Mouse (Mus musculus) heart, embryonic 15.5 days (tissue): ENCODE results near the gene Hnrnpa3. TPM values are rescaled to one million over a fixed set of nuclear protein-coding genes. Genes with fewer than 3 reads are reported as not detected.
"Not testable (repeated sequence)": the region's sequence is repeated elsewhere in the genome, so short reads cannot be mapped to it uniquely, and the experiment has no call there.

Source experiments
- ATAC-seq: fragments of 200-750 bp; cut with Nextera tagmentation; replicated peaks from 2 replicates; pipeline ENCODE4 v1.8.0; 2017; ENCODE audit warnings: low read depth, moderate TSS enrichment; ENCODE audit not compliant: insufficient number of reproducible peaks, insufficient read depth, low FRiP score
- H3K27ac ChIP-seq: fragments of 300-500 bp; sonication (generic); 2 replicates; pipeline ENCODE4 v1.5.1; 2015; ENCODE audit warnings: mild to moderate bottlenecking, inconsistent platforms
- H3K27me3 ChIP-seq: fragments of 300-500 bp; sonication (generic); 2 replicates; pipeline ENCODE4 v1.6.1; 2015; ENCODE audit warnings: inconsistent platforms
- H3K36me3 ChIP-seq: fragments of 300-500 bp; sonication (generic); 2 replicates; pipeline ENCODE4 v1.6.1; 2015; ENCODE audit warnings: mild to moderate bottlenecking, inconsistent platforms
- H3K4me1 ChIP-seq: fragments of 300-500 bp; sonication (generic); replicated peaks from 2 replicates; pipeline ENCODE4 v1.6.1; 2015; ENCODE audit warnings: inconsistent platforms
- H3K4me2 ChIP-seq: fragments of 300-500 bp; sonication (generic); 2 replicates; pipeline ENCODE4 v1.6.1; 2015; ENCODE audit warnings: inconsistent platforms, mild to moderate bottlenecking, moderate library complexity
- H3K4me3 ChIP-seq: fragments of 300-500 bp; sonication (generic); 2 replicates; pipeline ENCODE4 v1.5.1; 2015; ENCODE audit warnings: mild to moderate bottlenecking, inconsistent platforms
- H3K9ac ChIP-seq: fragments of 300-500 bp; sonication (generic); 2 replicates; pipeline ENCODE4 v1.6.1; 2015; ENCODE audit warnings: mild to moderate bottlenecking, inconsistent platforms
- H3K9me3 ChIP-seq: fragments of 300-500 bp; sonication (generic); replicated peaks from 2 replicates; pipeline ENCODE4 v1.6.1; 2016; ENCODE audit warnings: inconsistent platforms
- WGBS: fragments of 180-500 bp; shearing (Covaris S2); methylation state at CpG from one replicate; pipeline ENCODE4 v1.1.7; 2015; ENCODE audit warnings: mixed read lengths; 5-methylcytosine and 5-hydroxymethylcytosine counted together
- polyA plus RNA-seq: library from polyadenylated mRNA; unstranded; fragments of >200 nt; fragmentation: Nextera tagmentation; extraction: Ambion mirVana; gene quantifications from 2 replicates; pipeline ENCODE4 v1.2.1, GENCODE M21; 2015

Hnrnpa3 gene
- polyA plus RNA-seq, result 170 and 171 TPM in 2 replicates

DNA sequence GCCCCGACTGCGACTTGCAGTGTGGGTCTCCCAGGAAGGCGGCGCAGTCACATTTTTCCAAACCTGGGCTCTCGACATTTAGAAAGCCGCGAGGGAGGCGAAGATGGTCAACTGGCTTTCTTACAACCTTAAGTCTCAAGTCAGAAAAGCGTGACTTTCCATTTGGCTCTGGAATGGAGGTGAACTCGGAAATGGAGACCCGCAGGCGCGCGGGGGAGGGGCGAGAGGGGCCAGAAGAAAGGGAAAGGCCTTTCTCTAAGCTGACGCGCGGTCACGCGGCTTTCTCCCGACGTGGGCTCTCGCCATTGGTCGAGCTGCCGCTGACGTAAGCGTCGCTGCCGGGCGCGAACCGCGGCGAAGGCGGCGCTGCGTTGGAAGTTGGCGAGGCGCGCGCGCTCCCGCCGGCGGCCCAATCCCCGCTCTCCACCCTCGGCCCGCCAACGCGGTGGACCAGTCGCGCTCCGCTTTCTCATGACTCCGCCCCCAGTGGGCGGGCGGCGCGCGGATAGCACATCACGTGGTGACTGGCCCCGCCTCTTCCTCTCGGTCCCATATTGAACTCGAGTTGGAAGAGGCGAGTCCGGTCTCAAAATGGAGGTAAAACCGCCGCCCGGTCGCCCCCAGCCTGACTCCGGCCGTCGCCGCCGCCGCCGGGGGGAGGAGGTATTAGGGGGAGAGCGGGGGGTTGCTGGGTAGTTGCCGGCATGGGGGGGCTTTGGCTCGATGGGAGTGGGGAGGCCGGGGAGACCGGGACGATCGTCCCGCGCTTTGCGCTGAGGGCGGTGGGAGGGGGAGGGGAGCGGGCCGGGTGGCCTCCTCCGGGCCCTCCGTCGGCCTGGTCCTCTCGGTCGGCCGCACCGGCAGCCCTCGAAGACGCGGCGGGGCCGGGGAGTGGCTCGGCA, at the start of gene Hnrnpa3:
TSS of gene Hnrnpa3 (plus strand) at position 535 of the 902 bp plus-strand sequence.
- Histone ChIP-seq H3K4me2 (peak within 1 kb of the TSS; percentile 72), H3K4me3 (peak within 1 kb of the TSS; percentile 95), H3K9ac (peak within 1 kb of the TSS; percentile 99), H3K4me1 (peaks cover 19% of the 10 kb centered on the region), H3K27ac (peak within 1 kb of the TSS; percentile 99), H3K9me3 (no peaks in the 10 kb centered on the region), H3K27me3 (no peaks in the 10 kb centered on the region), H3K36me3 (peaks cover 17% of the 10 kb centered on the region)
- peak; percentile 95 for ATAC-seq
- under 1% methylated on average over 93 of the region's 102 CpGs for WGBS

DNA sequence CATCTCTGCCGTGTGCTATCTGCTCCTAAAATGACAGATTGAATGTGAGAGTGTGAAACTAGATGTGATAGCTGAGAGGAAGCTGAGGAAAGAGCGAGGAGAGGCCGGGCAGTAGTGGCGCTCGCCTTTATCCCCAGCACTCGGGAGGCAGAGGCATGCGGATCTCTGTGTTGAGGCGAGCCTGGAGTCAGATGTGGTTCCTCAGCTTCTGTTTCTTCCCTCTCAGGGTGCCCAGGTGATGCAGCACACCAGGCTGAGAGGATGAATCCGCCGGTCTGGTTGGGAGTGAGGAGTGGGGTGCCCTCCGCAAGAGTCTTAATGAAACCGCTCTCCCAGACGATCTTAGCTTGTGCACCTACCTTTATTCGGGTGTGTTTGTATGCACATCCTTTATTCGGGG, 49.1 kb upstream of the Hnrnpa3 start:
- Histone ChIP-seq H3K36me3 (no peaks in the 10 kb centered on the region), H3K27me3 (0 out of 2 replicates have a peak, but pooled peaks cover 4% of the 10 kb centered on the region), H3K9me3 (no peaks in the 10 kb centered on the region), H3K9ac (0 out of 2 replicates have a peak overlapping the region, but pooled peaks have one; percentile 28), H3K4me1 (peaks cover 27% of the 10 kb centered on the region), H3K27ac (peak overlapping the region; percentile 43), H3K4me3 (peak overlapping the region; percentile 40), H3K4me2 (peak overlapping the region; percentile 67)
- ATAC-seq, result no peak
- 52% methylated on average over 15 of the region's 15 CpGs for WGBS

DNA sequence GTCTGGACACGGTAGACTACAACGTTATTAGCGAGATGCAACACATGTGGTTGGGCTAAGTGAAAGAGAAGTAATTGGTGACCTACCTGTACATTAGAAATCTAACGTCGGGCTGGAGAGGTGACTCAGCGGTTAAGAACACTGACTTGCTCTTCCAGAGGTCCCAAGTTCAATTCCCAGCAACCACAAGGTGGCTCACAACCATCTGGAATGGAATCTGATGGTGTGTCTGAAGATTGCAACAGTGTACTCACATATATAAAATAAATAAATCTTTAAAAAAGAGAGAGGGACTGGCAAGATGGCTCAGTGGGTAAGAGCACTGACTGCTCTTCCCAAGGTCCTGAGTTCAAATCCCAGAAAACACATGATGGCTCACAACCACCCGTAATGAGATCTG, 48.5 kb upstream of the Hnrnpa3 start:
- H3K36me3 ChIP-seq, H3K4me3 ChIP-seq, H3K9ac ChIP-seq, H3K4me2 ChIP-seq, H3K27me3 ChIP-seq, H3K27ac ChIP-seq, H3K9me3 ChIP-seq, ATAC-seq: not testable (repeated sequence)
- H3K4me1 ChIP-seq, result peaks cover 27% of the 10 kb centered on the region
- 73% methylated on average over 7 of the region's 7 CpGs for WGBS

DNA sequence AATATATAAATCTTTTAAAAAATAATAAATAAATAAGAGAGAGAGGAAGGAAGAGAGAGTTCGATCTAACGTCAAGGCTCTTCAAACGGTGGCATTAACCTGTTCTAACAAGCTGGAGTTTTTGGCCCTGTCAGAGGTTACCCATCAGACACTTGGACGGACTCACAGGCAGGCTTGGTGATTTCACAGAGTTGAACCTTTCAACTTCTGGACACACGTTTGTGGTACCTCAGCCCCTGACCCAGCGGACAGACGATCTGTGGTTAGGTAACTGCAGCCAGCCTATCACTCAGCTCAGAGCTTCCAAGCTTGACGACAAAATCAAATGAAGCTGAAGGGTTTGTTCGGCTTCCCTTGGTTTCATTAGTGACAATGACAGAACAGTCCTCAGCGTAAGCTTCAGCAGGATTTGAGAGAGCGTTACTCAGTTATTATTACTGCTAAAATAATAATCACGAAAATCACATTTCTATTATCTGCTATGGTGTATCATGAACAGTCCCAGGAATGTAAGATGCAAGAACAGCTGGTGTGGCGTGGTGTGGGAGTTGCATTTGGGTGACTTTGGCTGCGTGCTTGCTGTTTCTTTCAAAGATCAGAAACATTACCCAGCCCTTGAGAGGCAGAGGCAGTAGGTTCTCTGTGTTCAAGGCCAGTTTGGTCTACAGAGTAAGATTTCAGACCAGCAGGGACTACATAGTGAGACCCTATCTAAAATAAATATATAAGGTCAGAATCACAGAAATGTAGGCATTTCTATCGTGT, 47.8 kb upstream of the Hnrnpa3 start:
- WGBS, result 82% methylated on average over 15 of the region's 15 CpGs
- H3K4me3 ChIP-seq, result no peak overlapping the region
- no peak overlapping the region for H3K27ac ChIP-seq
- no peak overlapping the region for H3K4me2 ChIP-seq
- H3K27me3 ChIP-seq, result 0 out of 2 replicates have a peak, but pooled peaks cover 4% of the 10 kb centered on the region
- peaks cover 27% of the 10 kb centered on the region for H3K4me1 ChIP-seq
- H3K9me3 ChIP-seq, result no peaks in the 10 kb centered on the region
- no peak overlapping the region for H3K9ac ChIP-seq
- ATAC-seq, result no peak
- H3K36me3 ChIP-seq, result no peaks in the 10 kb centered on the region

DNA sequence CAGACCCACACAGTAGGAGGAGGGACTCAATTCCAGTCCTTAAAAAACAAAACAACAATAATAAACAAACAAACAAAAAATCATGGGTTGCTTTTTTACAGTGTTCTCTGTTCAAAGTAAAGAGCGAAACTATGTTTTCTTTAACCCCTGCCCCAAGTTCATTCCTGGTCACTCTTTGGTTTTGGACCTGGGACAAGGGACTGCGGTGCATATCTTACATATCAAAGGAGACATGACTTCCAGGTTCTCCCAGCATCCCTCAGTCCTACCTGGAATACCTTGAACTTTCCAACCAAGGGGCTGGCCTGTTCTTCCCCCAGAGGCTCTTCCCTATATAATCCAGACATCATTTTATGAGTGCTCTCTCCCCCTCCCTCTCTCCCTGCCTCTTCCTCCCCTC, 47.1 kb upstream of the Hnrnpa3 start:
- no peak overlapping the region for H3K4me2 ChIP-seq
- 87% methylated on average over 2 of the region's 2 CpGs for WGBS
- H3K27me3 ChIP-seq, result 0 out of 2 replicates have a peak, but pooled peaks cover 2% of the 10 kb centered on the region
- H3K27ac ChIP-seq, result no peak overlapping the region
- H3K36me3 ChIP-seq, result no peaks in the 10 kb centered on the region
- no peak for ATAC-seq
- H3K9me3 ChIP-seq, result no peaks in the 10 kb centered on the region
- H3K4me3 ChIP-seq, result no peak overlapping the region
- no peak overlapping the region for H3K9ac ChIP-seq
- H3K4me1 ChIP-seq, result peaks cover 27% of the 10 kb centered on the region

DNA sequence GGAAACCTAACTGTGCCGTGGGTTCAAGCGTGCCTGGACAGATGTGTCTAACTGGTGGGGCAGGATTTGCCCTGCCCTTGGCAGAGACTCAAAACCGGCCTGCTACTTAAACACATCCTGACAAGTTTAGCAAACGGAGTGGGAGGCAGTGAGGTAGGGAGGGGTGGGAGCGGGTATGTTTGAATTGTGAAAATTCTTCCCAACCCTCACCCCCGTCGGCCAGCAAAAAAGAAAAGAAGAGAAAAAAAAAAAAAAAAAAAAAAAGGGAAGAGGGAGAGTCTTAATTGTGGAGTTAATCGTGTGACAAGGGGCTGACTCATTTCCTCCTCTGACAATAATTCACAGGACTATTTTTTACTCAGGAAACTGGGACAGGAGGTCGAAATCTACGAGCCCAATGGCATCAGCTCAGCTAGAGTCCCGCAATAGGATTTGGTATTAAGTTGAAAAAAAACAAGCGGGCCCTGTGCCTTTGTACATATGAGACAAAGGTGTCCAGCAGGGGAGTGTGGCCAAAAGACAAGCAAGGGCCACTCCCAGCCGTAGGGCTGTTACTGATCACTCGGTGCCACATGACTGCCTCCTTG, 46.0 kb upstream of the Hnrnpa3 start:
- H3K4me1 ChIP-seq, result peaks cover 27% of the 10 kb centered on the region
- no peaks in the 10 kb centered on the region for H3K27me3 ChIP-seq
- H3K9me3 ChIP-seq, result no peaks in the 10 kb centered on the region
- H3K27ac ChIP-seq, result peak overlapping the region; percentile 32
- no peak overlapping the region for H3K9ac ChIP-seq
- peak overlapping the region; percentile 35 for H3K4me2 ChIP-seq
- H3K36me3 ChIP-seq, result no peaks in the 10 kb centered on the region
- WGBS, result 24% methylated on average over 14 of the region's 14 CpGs
- H3K4me3 ChIP-seq, result no peak overlapping the region
- ATAC-seq, result 0 out of 2 replicates have a peak, but pooled peaks have one; percentile 32

DNA sequence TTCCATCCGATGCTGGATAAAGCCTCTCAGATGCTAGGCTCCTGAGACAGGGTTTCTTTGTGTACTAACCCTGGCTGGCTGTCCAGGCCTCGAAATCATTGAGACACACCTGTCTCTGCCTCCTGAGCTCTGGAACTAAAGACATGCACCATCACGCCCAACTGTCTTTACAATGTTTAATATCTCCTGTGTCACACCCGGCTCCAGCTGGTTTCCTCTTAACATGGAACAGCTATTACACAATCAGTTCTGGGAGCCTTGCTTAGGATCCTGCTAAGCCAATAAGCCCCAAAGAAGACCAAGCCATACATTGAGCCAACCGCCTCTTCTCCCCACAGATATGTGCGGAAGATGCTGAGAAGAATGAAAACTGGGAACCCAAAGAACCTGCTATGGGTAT, 44.5 kb upstream of the Hnrnpa3 start:
- no peaks in the 10 kb centered on the region for H3K27me3 ChIP-seq
- no peak overlapping the region for H3K4me2 ChIP-seq
- H3K4me1 ChIP-seq, result peaks cover 13% of the 10 kb centered on the region
- H3K36me3 ChIP-seq, result no peaks in the 10 kb centered on the region
- no peak overlapping the region for H3K4me3 ChIP-seq
- H3K27ac ChIP-seq, result no peak overlapping the region
- no peaks in the 10 kb centered on the region for H3K9me3 ChIP-seq
- WGBS, result 83% methylated on average over 6 of the region's 6 CpGs
- ATAC-seq, result no peak
- H3K9ac ChIP-seq, result no peak overlapping the region

DNA sequence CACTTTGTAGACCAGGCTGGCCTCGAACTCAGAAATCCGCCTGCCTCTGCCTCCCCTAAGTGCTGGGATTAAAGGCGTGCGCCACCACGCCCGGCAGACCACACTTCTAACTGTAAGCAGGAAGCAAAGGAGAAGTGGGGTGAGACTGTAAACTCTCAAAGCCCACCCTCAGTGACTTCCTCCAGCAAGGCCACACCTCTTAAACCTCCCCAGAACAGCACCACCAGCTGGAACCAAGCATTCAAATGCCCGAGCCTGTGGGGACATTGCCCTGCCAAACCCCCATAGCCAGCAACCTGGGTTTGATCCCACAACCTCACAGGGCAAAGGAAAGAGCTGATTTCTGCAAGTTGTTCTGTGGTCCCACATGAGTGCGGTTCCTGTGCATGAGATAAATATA, 42.1 kb upstream of the Hnrnpa3 start:
- WGBS, result 90% methylated on average over 8 of the region's 8 CpGs
- ATAC-seq, result no peak

DNA sequence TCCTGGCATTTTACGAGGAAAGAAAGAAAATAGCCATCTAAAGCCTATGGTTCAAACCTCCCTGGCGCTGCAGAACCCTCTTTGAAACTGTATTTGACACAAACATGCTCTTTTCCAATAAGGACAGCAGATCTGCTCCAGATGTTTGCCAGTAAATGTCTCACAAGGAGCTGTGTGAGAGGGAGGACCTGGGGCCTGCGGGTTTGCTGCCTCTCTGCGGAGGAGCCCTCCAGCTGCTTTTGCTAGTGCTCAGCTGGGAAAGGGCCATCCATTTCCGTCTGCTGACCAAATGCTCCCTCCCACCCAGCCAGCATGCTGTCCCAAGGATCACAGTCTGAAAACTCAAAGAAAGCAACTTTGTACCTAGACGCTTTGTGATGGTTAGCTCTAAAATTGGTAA, 40.3 kb upstream of the Hnrnpa3 start:
- no peaks in the 10 kb centered on the region for H3K4me1 ChIP-seq
- no peak overlapping the region for H3K4me2 ChIP-seq
- ATAC-seq, result no peak
- 52% methylated on average over 6 of the region's 6 CpGs for WGBS
- H3K36me3 ChIP-seq, result no peaks in the 10 kb centered on the region
- no peaks in the 10 kb centered on the region for H3K27me3 ChIP-seq
- H3K9ac ChIP-seq, result no peak overlapping the region
- no peak overlapping the region for H3K4me3 ChIP-seq
- H3K9me3 ChIP-seq, result no peaks in the 10 kb centered on the region
- H3K27ac ChIP-seq, result no peak overlapping the region

More for the DNA sequence above, 42.1 kb upstream of the Hnrnpa3 start:
- no peaks in the 10 kb centered on the region for H3K9me3 ChIP-seq
- no peaks in the 10 kb centered on the region for H3K27me3 ChIP-seq
- H3K4me3 ChIP-seq, result no peak overlapping the region
- H3K27ac ChIP-seq, result no peak overlapping the region
- no peak overlapping the region for H3K4me2 ChIP-seq
- no peak overlapping the region for H3K9ac ChIP-seq
- H3K36me3 ChIP-seq, result no peaks in the 10 kb centered on the region
- peaks cover 9% of the 10 kb centered on the region for H3K4me1 ChIP-seq

DNA sequence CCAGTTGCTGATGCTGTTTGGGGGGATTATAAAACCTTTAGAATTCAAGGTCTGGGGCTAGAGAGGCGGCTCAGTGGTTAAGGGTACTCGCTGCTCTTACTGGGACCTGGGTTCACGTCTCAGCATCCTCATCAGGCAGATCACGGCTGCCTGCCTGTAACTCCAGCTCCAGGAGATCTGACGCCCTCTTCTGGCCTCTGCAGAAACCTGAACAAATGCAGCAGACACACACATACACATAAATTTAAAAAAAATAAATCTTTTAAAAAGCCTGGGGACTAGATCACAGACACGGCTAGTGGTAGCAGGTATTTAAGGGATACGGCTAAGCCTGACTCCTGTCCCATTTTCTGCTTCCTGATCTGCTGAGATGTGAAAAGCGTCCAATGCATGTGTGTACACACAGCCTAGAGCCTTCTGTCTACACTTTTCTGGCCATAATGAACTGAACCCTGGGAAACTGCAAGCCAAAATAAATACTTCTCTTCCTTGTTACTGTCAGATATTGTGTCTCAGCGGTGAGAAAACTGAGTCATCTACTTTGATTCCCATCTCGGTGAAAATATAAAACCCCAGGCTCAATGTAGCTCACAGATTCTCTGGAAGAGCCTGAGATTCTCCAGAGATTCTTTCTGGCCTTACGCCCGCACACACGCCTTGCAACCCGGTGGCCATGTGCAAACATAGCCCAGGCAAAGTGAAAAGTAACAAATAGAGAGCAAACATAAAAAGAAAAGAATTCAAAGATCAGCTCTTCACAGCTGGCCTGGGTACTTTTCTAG, 37.0 kb upstream of the Hnrnpa3 start:
- WGBS, result 69% methylated on average over 14 of the region's 14 CpGs
- Histone ChIP-seq H3K27me3 (no peaks in the 10 kb centered on the region), H3K27ac (peak overlapping the region; percentile 49), H3K36me3 (no peaks in the 10 kb centered on the region), H3K4me1 (no peaks in the 10 kb centered on the region), H3K9me3 (no peaks in the 10 kb centered on the region), H3K4me3 (no peak overlapping the region), H3K9ac (no peak overlapping the region), H3K4me2 (no peak overlapping the region)
- no peak for ATAC-seq
